Mouse (Mus musculus) bone marrow macrophage, adult 2 months (primary cell): ENCODE measurements around the gene Gadd45b. TPM values are rescaled to one million over a fixed set of nuclear protein-coding genes. Genes with fewer than 3 reads are reported as not detected.

ENCODE experiments used
- H3K27ac ChIP-seq: 2 replicates; pipeline ENCODE4 v1.5.1; 2012; ENCODE audit warnings: low read depth, low read length; ENCODE audit not compliant: insufficient read depth
- H3K4me1 ChIP-seq: 2 replicates; pipeline ENCODE4 v1.6.1; 2012; ENCODE audit warnings: low read length; ENCODE audit not compliant: control insufficient read depth, insufficient read depth
- H3K4me3 ChIP-seq: 2 replicates; pipeline ENCODE4 v1.5.1; 2012; ENCODE audit warnings: mild to moderate bottlenecking, low read length, moderate library complexity; ENCODE audit not compliant: insufficient read depth
- CTCF ChIP-seq: IDR thresholded peaks from 2 replicates; pipeline ENCODE4 v1.5.1; 2012; ENCODE audit warnings: low read depth, mild to moderate bottlenecking, low read length, moderate library complexity
- POLR2A ChIP-seq: IDR thresholded peaks from 2 replicates; pipeline ENCODE4 v1.6.1; 2012; ENCODE audit warnings: mild to moderate bottlenecking, low read depth, low read length, borderline replicate concordance
- polyA plus RNA-seq: library from polyadenylated mRNA; stranded (reverse); fragments of >200 nt; gene quantifications from 2 replicates; pipeline ENCODE4 v1.2.4, GENCODE M21; 2012; ENCODE audit not compliant: missing spikeins, insufficient read depth, insufficient read length

The Gadd45b gene
- polyA plus RNA-seq, 1 experiment = 15.8 TPM

- H3K27ac ChIP-seq = no peak overlapping the region
- H3K4me3 ChIP-seq = peak overlapping the region; percentile 72
- no peak for TF ChIP-seq CTCF
- no peak for TF ChIP-seq POLR2A
- H3K4me1 ChIP-seq = peaks cover 8% of the 10 kb centered on the region
These were observed 30.8 kb upstream of the Gadd45b start for GRCm38 (mm10) chr10:80899074-80899473.

- Histone ChIP-seq H3K27ac (peak overlapping the region; percentile 41), H3K4me1 (peaks cover 8% of the 10 kb centered on the region), H3K4me3 (peak overlapping the region; percentile 72)
- TF ChIP-seq POLR2A = no peak
- TF ChIP-seq CTCF = no peak
These were observed 30.1 kb upstream of the Gadd45b start for GRCm38 (mm10) chr10:80899591-80900317.

GRCm38 (mm10) chr10:80900318-80901247 is 29.3 kb upstream of the Gadd45b start, which contains the start of gene Timm13:
TSS of gene Timm13 (minus strand) at chr10:80900969.
- Histone ChIP-seq H3K27ac (peak within 1 kb of the TSS; percentile 73), H3K4me3 (peak within 1 kb of the TSS; percentile 72), H3K4me1 (peaks cover 8% of the 10 kb centered on the region)
- TF ChIP-seq POLR2A = no peak
- no peak for TF ChIP-seq CTCF

- H3K27ac ChIP-seq = peak overlapping the region; percentile 17
- H3K4me3 ChIP-seq = no peak overlapping the region; the same call in 1 of the 2 replicates
These were observed 28.2 kb upstream of the Gadd45b start for GRCm38 (mm10) chr10:80901409-80902272.

GRCm38 (mm10) chr10:80902273-80902940 is 27.5 kb upstream of the Gadd45b start:
- H3K27ac ChIP-seq = no peak overlapping the region
- no peak overlapping the region for H3K4me3 ChIP-seq
- H3K4me1 ChIP-seq = peaks cover 8% of the 10 kb centered on the region
- TF ChIP-seq CTCF (no peak), POLR2A (no peak)

More at GRCm38 (mm10) chr10:80901409-80902272, 28.2 kb upstream of the Gadd45b start:
- peaks cover 8% of the 10 kb centered on the region for H3K4me1 ChIP-seq
- TF ChIP-seq CTCF = no peak
- TF ChIP-seq POLR2A = no peak

- TF ChIP-seq POLR2A = no peak
- no peak for TF ChIP-seq CTCF
- peaks cover 8% of the 10 kb centered on the region for H3K4me1 ChIP-seq
These were observed 26.6 kb upstream of the Gadd45b start for GRCm38 (mm10) chr10:80903282-80903681.

GRCm38 (mm10) chr10:80904004-80904693 is 25.7 kb upstream of the Gadd45b start:
- TF ChIP-seq POLR2A = no peak
- no peak for TF ChIP-seq CTCF
- Histone ChIP-seq H3K4me3 (no peak overlapping the region), H3K27ac (no peak overlapping the region), H3K4me1 (peaks cover 5% of the 10 kb centered on the region)

More at GRCm38 (mm10) chr10:80903282-80903681, 26.6 kb upstream of the Gadd45b start:
- no peak overlapping the region for H3K4me3 ChIP-seq
- H3K27ac ChIP-seq = no peak overlapping the region

- no peak overlapping the region for H3K4me3 ChIP-seq
- no peak overlapping the region for H3K27ac ChIP-seq
- TF ChIP-seq POLR2A = no peak
- no peak for TF ChIP-seq CTCF
- H3K4me1 ChIP-seq = peaks cover 5% of the 10 kb centered on the region; the same call in 1 of the 2 replicates
These were observed 25.2 kb upstream of the Gadd45b start for GRCm38 (mm10) chr10:80904709-80905108.
